Mouse (Mus musculus): Measurements from ENCODE around the gene Neil1. TPM values are rescaled to one million over a fixed set of nuclear protein-coding genes. Genes with fewer than 3 reads are reported as not detected.

Gene Neil1
- polyA plus RNA-seq, 1 experiment from 2014 or later: 7.1 TPM

DNA sequence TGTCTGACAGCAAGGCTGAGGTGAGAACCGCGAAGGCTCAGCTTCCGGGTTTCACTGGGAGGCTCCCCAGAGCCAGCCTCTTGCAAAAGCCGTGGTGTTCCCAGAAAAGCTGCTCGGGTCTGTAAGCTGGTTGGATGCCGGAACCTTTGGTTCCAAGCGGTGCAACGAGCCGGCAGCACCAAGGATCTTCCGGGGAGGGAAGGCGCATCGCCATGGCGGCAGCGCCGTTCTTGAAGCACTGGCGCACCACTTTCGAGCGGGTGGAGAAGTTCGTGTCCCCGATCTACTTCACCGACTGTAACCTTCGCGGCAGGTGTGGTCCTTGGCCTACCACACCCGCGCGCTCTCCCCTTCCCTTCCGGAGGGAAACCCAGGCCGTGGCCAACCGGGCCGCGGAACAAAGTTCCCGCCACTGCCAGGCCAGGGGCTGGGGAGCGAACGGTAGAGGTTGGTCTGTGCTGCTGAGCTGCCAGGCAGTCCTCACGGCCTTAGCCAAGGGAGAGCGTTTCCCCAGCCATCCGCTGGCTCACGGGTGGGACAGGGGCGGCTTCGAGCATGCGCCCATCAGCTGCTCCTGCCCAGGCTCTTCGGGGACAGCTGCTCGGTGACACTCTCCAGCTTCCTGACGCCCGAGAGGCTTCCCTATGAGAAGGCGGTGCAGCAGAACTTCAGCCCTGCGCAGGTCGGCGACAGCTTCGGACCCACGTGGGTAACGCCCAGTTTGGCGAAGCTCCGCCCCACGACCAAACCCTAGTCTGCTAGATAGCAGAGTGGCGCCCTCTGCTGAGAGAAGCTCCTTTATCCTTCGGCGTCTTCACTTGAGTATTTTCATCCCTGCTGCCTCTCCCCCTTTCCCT, 17.3 kb downstream of the Neil1 start, which contains the start of gene Man2c1:
TSS of gene Man2c1 (plus strand) at position 114 of the 857 bp plus-strand sequence.
- H3K27me3 ChIP-seq (replicated peaks): no peaks in the 10 kb centered on the region
- H3K36me3 ChIP-seq: peaks cover 16% of the 10 kb centered on the region
- WGBS: under 1% methylated on average over 58 of the region's 58 CpGs
- H3K9ac ChIP-seq: peak within 1 kb of the TSS; percentile 84
- H3K4me3 ChIP-seq (replicated peaks): peak within 1 kb of the TSS; percentile 76
- H3K4me2 ChIP-seq (replicated peaks): peak within 1 kb of the TSS; percentile 84
- H3K27ac ChIP-seq: peak within 1 kb of the TSS; percentile 99
- ATAC-seq: peak; percentile 94
- no peaks in the 10 kb centered on the region for H3K9me3 ChIP-seq
- peaks cover 10% of the 10 kb centered on the region; the same call in 1 of the 2 replicates for H3K4me1 ChIP-seq (replicated peaks)

DNA sequence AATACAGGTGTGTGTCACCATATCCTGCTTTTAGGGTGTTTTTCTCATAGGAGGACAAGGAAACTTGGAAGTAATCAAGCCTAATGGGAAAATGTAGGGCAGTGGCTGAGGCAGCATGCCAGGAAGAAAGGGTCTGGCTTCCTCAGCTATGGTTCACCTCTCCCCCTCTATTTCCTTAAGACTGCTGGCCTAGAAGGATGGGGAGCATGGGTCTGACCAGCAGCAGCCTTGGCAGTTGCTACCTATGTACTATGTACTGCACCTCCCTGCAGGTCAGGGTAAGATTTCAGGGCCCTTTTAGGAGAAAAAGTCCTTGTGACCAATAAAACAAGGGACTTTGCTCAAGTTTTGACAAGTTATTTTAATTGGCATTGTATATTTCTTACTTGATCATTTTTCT, 18.5 kb downstream of the Neil1 start:
- Histone ChIP-seq H3K4me3 (replicated peaks) (peak overlapping the region; percentile 76), H3K27ac (no peak overlapping the region), H3K9ac (no peak overlapping the region; the same call in 1 of the 2 replicates)

DNA sequence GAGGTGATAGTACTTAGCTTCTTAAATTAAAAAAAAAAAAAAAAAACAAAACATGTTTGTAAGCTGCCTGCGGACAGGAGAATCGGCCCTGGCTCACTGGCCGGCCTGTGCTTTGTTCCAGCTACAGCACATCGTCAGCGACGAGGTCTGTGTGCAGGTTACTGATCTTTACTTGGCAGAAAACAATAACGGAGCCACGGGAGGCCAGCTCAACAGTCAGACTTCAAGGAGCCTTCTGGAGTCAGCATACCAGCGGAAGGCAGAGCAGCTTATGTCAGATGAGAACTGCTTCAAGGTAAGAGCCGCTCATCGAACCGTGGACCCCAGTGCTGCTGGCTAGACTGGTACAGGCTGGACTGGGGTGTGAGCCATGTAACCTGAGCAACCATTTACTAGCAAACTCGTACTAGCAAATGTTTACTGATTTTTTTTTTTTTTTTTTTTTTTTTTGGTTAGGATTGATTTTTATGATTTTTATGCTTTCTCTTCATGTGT, 30.8 kb downstream of the Neil1 start:
- peaks cover 29% of the 10 kb centered on the region for H3K36me3 ChIP-seq
- no peaks in the 10 kb centered on the region for H3K4me1 ChIP-seq (replicated peaks)
- no peaks in the 10 kb centered on the region for H3K27me3 ChIP-seq (replicated peaks)
- no peaks in the 10 kb centered on the region for H3K9me3 ChIP-seq
- no peak for ATAC-seq
- H3K9ac ChIP-seq: no peak overlapping the region
- no peak overlapping the region for H3K4me3 ChIP-seq (replicated peaks)
- no peak overlapping the region for H3K4me2 ChIP-seq (replicated peaks)
- WGBS: 90% methylated on average over 13 of the region's 13 CpGs
- no peak overlapping the region for H3K27ac ChIP-seq

More for the DNA sequence above, 18.5 kb downstream of the Neil1 start:
- H3K27me3 ChIP-seq (replicated peaks): no peaks in the 10 kb centered on the region
- H3K36me3 ChIP-seq: peaks cover 16% of the 10 kb centered on the region
- H3K4me1 ChIP-seq (replicated peaks): peaks cover 10% of the 10 kb centered on the region; the same call in 1 of the 2 replicates
- H3K9me3 ChIP-seq: no peaks in the 10 kb centered on the region
- peak overlapping the region; percentile 84 for H3K4me2 ChIP-seq (replicated peaks)
- no peak for ATAC-seq

Other genes starting within 250 kb of the Neil1 start
- 6.2 and 6.3 TPM in 2 replicates for gene Snx33, start 219.9 kb downstream of the Neil1 start, polyA plus RNA-seq (2015; fragmentation: Nextera tagmentation; extraction: Ambion mirVana)
- gene Imp3, start 210.8 kb downstream of the Neil1 start, polyA plus RNA-seq (2015; fragmentation: Nextera tagmentation; extraction: Ambion mirVana): 71.2 and 74.5 TPM in 2 replicates
- 13.2 and 13.3 TPM in 2 replicates for gene Snupn, start 197.4 kb downstream of the Neil1 start, polyA plus RNA-seq (2015; fragmentation: Nextera tagmentation; extraction: Ambion mirVana)
- 13.2 and 13.4 TPM in 2 replicates for gene Ptpn9, start 153.4 kb downstream of the Neil1 start, polyA plus RNA-seq (2015; fragmentation: Nextera tagmentation; extraction: Ambion mirVana)
- 26.0 and 26.4 TPM in 2 replicates for gene Sin3a, start 76.3 kb downstream of the Neil1 start, polyA plus RNA-seq (2015; fragmentation: Nextera tagmentation; extraction: Ambion mirVana)
- 50.6 and 55.6 TPM in 2 replicates for gene Man2c1, start 17.6 kb downstream of the Neil1 start, polyA plus RNA-seq (2015; fragmentation: Nextera tagmentation; extraction: Ambion mirVana)
- 83.8 and 104 TPM in 2 replicates for gene Commd4, start 10.0 kb upstream of the Neil1 start, polyA plus RNA-seq (2015; fragmentation: Nextera tagmentation; extraction: Ambion mirVana)
- gene Trcg1, start 88.3 kb upstream of the Neil1 start, polyA plus RNA-seq (2015; fragmentation: Nextera tagmentation; extraction: Ambion mirVana): not detected in 2 replicates
- gene 1700017B05Rik, start 114.3 kb upstream of the Neil1 start, polyA plus RNA-seq (2015; fragmentation: Nextera tagmentation; extraction: Ambion mirVana): 27.7 and 29.6 TPM in 2 replicates